Mouse (Mus musculus): Measurements from ENCODE around the gene Spop.

- TF ChIP-seq GATA1 (IDR thresholded peaks at IDR 0.05; ENCODE audit: borderline replicate concordance, low read length): no peak
- TF ChIP-seq CTCF (IDR thresholded peaks at IDR 0.05; ENCODE audit: low read depth, low read length): no peak
- TF ChIP-seq TAL1 (conservative IDR thresholded peaks at IDR 0.05; ENCODE audit: low read depth, low read length): no peak
- TF ChIP-seq POLR2AphosphoS5 (IDR thresholded peaks at IDR 0.05; ENCODE audit: insufficient replicate concordance, low read depth, low read length): no peak
- no peak for TF ChIP-seq GATA2 (IDR thresholded peaks at IDR 0.05; ENCODE audit: borderline replicate concordance, low read depth, low read length)
Measured at GRCm38 (mm10) chr11:95495883-95496282, 82.0 kb downstream of the Spop start.

Measured in G1E (cell line).